Mouse (Mus musculus) urinary bladder, postnatal 4 days (tissue): Measurements from ENCODE around the gene Cpeb4.

Experiments
- DNase-seq, 2 experiments: peaks; one replicate each; pipeline ENCODE4 v3.0.0; 2021 to 2022; ENCODE audit warnings: low spot score in 2 of 2

Gene Cpeb4

GRCm38 (mm10) chr11:31896905-31897304 is 24.9 kb downstream of the Cpeb4 start:
- DNase-seq: no peak

GRCm38 (mm10) chr11:31899166-31899565 is 27.2 kb downstream of the Cpeb4 start:
- no peak for DNase-seq

GRCm38 (mm10) chr11:31900736-31901135 is 28.7 kb downstream of the Cpeb4 start:
- DNase-seq: no peak

- DNase-seq: no peak
Measured at GRCm38 (mm10) chr11:31902251-31903001, 30.4 kb downstream of the Cpeb4 start.

- no peak for DNase-seq
Measured at GRCm38 (mm10) chr11:31906499-31906898, 34.5 kb downstream of the Cpeb4 start.

GRCm38 (mm10) chr11:31907650-31908049 is 35.6 kb downstream of the Cpeb4 start:
- DNase-seq: no peak

- no peak for DNase-seq
Measured at GRCm38 (mm10) chr11:31912958-31913357, 40.9 kb downstream of the Cpeb4 start.

GRCm38 (mm10) chr11:31917769-31918168 is 45.8 kb downstream of the Cpeb4 start:
- DNase-seq: no peak

GRCm38 (mm10) chr11:31930051-31930450 is 58.0 kb downstream of the Cpeb4 start:
- no peak for DNase-seq

- no peak for DNase-seq
Measured at GRCm38 (mm10) chr11:31935652-31936051, 63.6 kb downstream of the Cpeb4 start.

GRCm38 (mm10) chr11:31936910-31937525 is 65.0 kb downstream of the Cpeb4 start:
- DNase-seq: no peak

GRCm38 (mm10) chr11:31940898-31941639 is 69.1 kb downstream of the Cpeb4 start:
- DNase-seq: no peak

GRCm38 (mm10) chr11:31941640-31942638 is 69.9 kb downstream of the Cpeb4 start:
- DNase-seq: no peak

GRCm38 (mm10) chr11:31945471-31945870 is 73.5 kb downstream of the Cpeb4 start:
- no peak for DNase-seq

GRCm38 (mm10) chr11:31948462-31949330 is 76.7 kb downstream of the Cpeb4 start:
- no peak for DNase-seq

GRCm38 (mm10) chr11:31949331-31949785 is 77.3 kb downstream of the Cpeb4 start:
- no peak for DNase-seq

- DNase-seq: no peak
Measured at GRCm38 (mm10) chr11:31960071-31960470, 88.1 kb downstream of the Cpeb4 start.

GRCm38 (mm10) chr11:31963993-31964392 is 92.0 kb downstream of the Cpeb4 start:
- no peak for DNase-seq

GRCm38 (mm10) chr11:31965256-31966134 is 93.5 kb downstream of the Cpeb4 start, which contains the start of gene 4930524B15Rik:
4930524B15Rik (plus strand) TSS chr11:31965592.
- DNase-seq: no peak
